Mouse (Mus musculus) cortical plate, adult 2 months (tissue): Measurements from ENCODE around the gene Pole3.

ENCODE experiments used
- CTCF ChIP-seq: fragments of 200-500 bp; IDR thresholded peaks from 2 replicates; pipeline ENCODE4 v1.5.1; 2011; ENCODE audit warnings: mild to moderate bottlenecking, control low read depth, low read length; ENCODE audit not compliant: insufficient read depth; ENCODE audit errors: extremely low read depth
- POLR2A ChIP-seq: fragments of 200-500 bp; IDR thresholded peaks from 2 replicates; pipeline ENCODE4 v1.6.1; 2011; ENCODE audit warnings: mild to moderate bottlenecking, low read length, control low read depth; ENCODE audit not compliant: insufficient read depth; ENCODE audit errors: extremely low read depth

- TF ChIP-seq CTCF (no peak), POLR2A (no peak)
Measured at GRCm38 (mm10) chr4:62503374-62503970, 21.4 kb downstream of the Pole3 start, which contains the start of gene Hdhd3.
